Mouse (Mus musculus): ENCODE measurements at regions not wholly inside any gene's neighbourhood (a gene's known extent, or its start where the extent isn't known, plus 50 kb on each side); places are given as distances from the start of the nearest gene placed in this dataset.

GRCm38 (mm10) chrX:96876239-96876638 is 163.0 kb downstream of the Gpr165 start:
- DNase-seq = peak in 1 of 2 experiments; percentile 1

DNA sequence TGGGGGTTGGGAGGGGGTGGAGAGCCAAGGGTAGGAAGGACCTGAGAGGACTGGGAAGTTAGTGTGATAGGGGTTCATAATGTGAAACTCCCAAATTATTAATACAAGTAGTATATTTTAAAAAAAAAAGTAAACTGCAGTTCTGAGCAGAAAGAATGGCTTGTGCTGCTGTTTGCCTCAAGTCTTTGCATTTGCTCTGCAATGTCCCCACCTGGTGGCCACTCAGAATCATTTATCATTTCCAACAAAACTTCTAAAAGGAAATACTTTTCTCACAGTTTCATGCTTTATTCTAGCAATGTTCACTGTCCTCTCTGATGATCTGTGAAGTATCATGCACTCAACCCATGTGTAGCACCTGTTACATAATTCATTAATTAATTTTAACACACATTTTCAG is 165.5 kb downstream of the Gpr165 start:
- peak; percentile 44 to 49 for DNase-seq

DNA sequence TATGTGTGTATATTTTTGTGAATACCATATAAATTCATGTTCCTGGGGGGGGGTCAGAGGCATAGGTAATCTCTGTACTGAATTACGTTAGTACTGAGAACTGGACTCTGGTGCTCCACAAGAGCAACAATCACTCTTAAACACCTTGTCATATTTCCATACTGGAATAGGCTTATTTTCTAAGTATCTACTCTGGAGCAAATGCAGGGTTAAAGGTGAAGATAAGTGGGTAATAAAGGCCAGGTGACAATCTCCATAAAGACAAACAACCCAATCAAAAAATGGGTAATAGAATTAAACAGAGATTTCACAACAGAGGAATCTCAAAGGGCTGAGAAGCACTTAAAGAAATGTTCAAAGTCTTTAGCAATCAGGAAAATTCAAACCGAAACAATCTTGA is 165.9 kb downstream of the Gpr165 start:
- DNase-seq = no peak

GRCm38 (mm10) chrX:96900636-96901035 is 171.8 kb upstream of the Pgr15l start:
- peak; percentile 10 to 42 for DNase-seq
